Comparison of ENCODE assay signal across 15 mouse cellular contexts in genomic region chr2:154566641-154567040, GRCm38 (mm10). TPM values are rescaled to one million over a fixed set of nuclear protein-coding genes. Genes with fewer than 3 reads are reported as not detected.
DNase-seq lines count a peak whose midpoint lies in the region; ATAC-seq lines count a peak whose summit lies in the region.
"Had no signal": no experiment of that assay in that cellular context is flagged by ENCODE, and none has a peak within 500 bp of the region (broad histone marks: within the 10 kb centered on the region; RNA-seq: fewer than 3 reads in every experiment).

No protein-coding gene starts in this region.

- intact Hi-C loops in heart, postnatal 14 days (cut with DNase I) = no loop called here

- H3K36me3 ChIP-seq in heart, embryonic 10.5 days = peaks cover 25% of the 10 kb centered on the region
- peaks cover 9% of the 10 kb centered on the region for H3K36me3 ChIP-seq in neural tube, embryonic 11.5 days (ENCODE audit: control insufficient read depth, insufficient read depth, low read length)
- no peaks in the 10 kb centered on the region for H3K36me3 ChIP-seq in neural tube, embryonic 15.5 days

- no peak for DNase-seq in heart, embryonic 10.5 days (ENCODE audit: low spot score)
- DNase-seq in heart, postnatal 14 days = no peak
- DNase-seq in neural tube, embryonic 11.5 days (ENCODE audit: low spot score) = no peak
- peak; percentile 56 to 65 for DNase-seq in kidney, postnatal 36 days
- no peak for DNase-seq in ovary, postnatal 10 days (ENCODE audit: low spot score)
- DNase-seq in adrenal gland, adult 18-20 months (ENCODE audit: low spot score in 2 of 2) = no peak
- DNase-seq in urinary bladder, postnatal 14 days (ENCODE audit: low spot score) = no peak
- DNase-seq: layer of hippocampus, postnatal 36 days; retina, postnatal 1 day had no signal

- 0 out of 2 replicates have a peak overlapping the region, but pooled peaks have one; percentile 22 for H3K27ac ChIP-seq in heart, embryonic 10.5 days
- 0 out of 2 replicates have a peak overlapping the region, but pooled peaks have one; percentile 5 for H3K27ac ChIP-seq in neural tube, embryonic 11.5 days (ENCODE audit: low read depth, low read length)
- no peak overlapping the region for H3K27ac ChIP-seq in neural tube, embryonic 15.5 days (replicated peaks)

- H3K27me3 ChIP-seq in heart, embryonic 10.5 days (ENCODE audit: insufficient read depth, poor library complexity, severe bottlenecking) = no peaks in the 10 kb centered on the region
- no peaks in the 10 kb centered on the region for H3K27me3 ChIP-seq in neural tube, embryonic 11.5 days (ENCODE audit: control insufficient read depth, insufficient read depth, low read length)
- no peaks in the 10 kb centered on the region for H3K27me3 ChIP-seq in neural tube, embryonic 15.5 days (replicated peaks)
- H3K27me3 ChIP-seq: Patski had no signal

- ATAC-seq in neural tube, embryonic 11.5 days (ENCODE audit: insufficient read depth, low FRiP score, low TSS enrichment) = no peak
- ATAC-seq in neural tube, embryonic 15.5 days (ENCODE audit: low FRiP score) = no peak
- ATAC-seq: Patski had no signal

- peak overlapping the region; percentile 5; the same call in 1 of the 2 replicates for H3K9ac ChIP-seq in neural tube, embryonic 11.5 days (ENCODE audit: low read length)
- no peak overlapping the region for H3K9ac ChIP-seq in neural tube, embryonic 15.5 days (replicated peaks)

- WGBS in heart, embryonic 10.5 days = 68% methylated on average over 8 of the region's 8 CpGs
- 51% methylated on average over 8 of the region's 8 CpGs for WGBS in neural tube, embryonic 11.5 days
- WGBS in neural tube, embryonic 15.5 days = 37% methylated on average over 8 of the region's 8 CpGs

- peak overlapping the region; percentile 76; the same call in 1 of the 2 replicates for H3K4me2 ChIP-seq in neural tube, embryonic 11.5 days (ENCODE audit: low read depth)
- no peak overlapping the region for H3K4me2 ChIP-seq in neural tube, embryonic 15.5 days

- peaks cover 47% of the 10 kb centered on the region for H3K4me1 ChIP-seq in heart, embryonic 10.5 days
- peaks cover 27% of the 10 kb centered on the region for H3K4me1 ChIP-seq in neural tube, embryonic 11.5 days (ENCODE audit: control insufficient read depth, insufficient read depth, low read length)
- H3K4me1 ChIP-seq in neural tube, embryonic 15.5 days = peaks cover 26% of the 10 kb centered on the region

- H3K9me3 ChIP-seq in heart, embryonic 10.5 days = no peaks in the 10 kb centered on the region
- H3K9me3 ChIP-seq in neural tube, embryonic 11.5 days (ENCODE audit: control insufficient read depth, low read length) = no peaks in the 10 kb centered on the region
- no peaks in the 10 kb centered on the region for H3K9me3 ChIP-seq in neural tube, embryonic 15.5 days (replicated peaks)

- no peak overlapping the region for H3K4me3 ChIP-seq in heart, embryonic 10.5 days
- no peak overlapping the region for H3K4me3 ChIP-seq in neural tube, embryonic 11.5 days (ENCODE audit: low read depth, low read length)
- no peak overlapping the region for H3K4me3 ChIP-seq in neural tube, embryonic 15.5 days (replicated peaks)

RNA-seq across cellular contexts. Expression of gene E2f1, which starts 3.1 kb away (rescaled TPM):
- 18.0 and 18.6 TPM in 2 replicates for polyA plus RNA-seq in heart, embryonic 10.5 days (2016; fragmentation: Nextera tagmentation; extraction: Ambion mirVana)
- 1 to 10 TPM; 2.2 to 4.3 TPM for total RNA-seq in heart, postnatal 14 days (2021)
- polyA plus RNA-seq in neural tube, embryonic 11.5 days (2014; fragmentation: Nextera tagmentation; extraction: Ambion mirVana) = 13.1 and 13.9 TPM in 2 replicates
- 3.4 and 7.4 TPM in 2 replicates for polyA plus RNA-seq in neural tube, embryonic 15.5 days (2015; fragmentation: Nextera tagmentation; extraction: Ambion mirVana)
- total RNA-seq in adrenal gland, adult 18-20 months (2021) = 1 to 10 TPM; 7.5 to 8.9 TPM

RNA-seq across cellular contexts. Expression of gene Necab3, which starts 8.0 kb away (rescaled TPM):
- polyA plus RNA-seq in heart, embryonic 10.5 days (2016; fragmentation: Nextera tagmentation; extraction: Ambion mirVana) = 0.94 and 1.6 TPM in 2 replicates
- 1 to 10 TPM in 1 of 2 experiments, under 1 TPM in 1; 0.90 to 1.2 TPM for total RNA-seq in heart, postnatal 14 days (2021)
- polyA plus RNA-seq in neural tube, embryonic 11.5 days (2014; fragmentation: Nextera tagmentation; extraction: Ambion mirVana) = 9.2 and 10.4 TPM in 2 replicates
- 16.0 and 19.6 TPM in 2 replicates for polyA plus RNA-seq in neural tube, embryonic 15.5 days (2015; fragmentation: Nextera tagmentation; extraction: Ambion mirVana)
- total RNA-seq in adrenal gland, adult 18-20 months (2021) = 1 to 10 TPM in 1 of 2 experiments, under 1 TPM in 1; 0.86 to 1.6 TPM

RNA-seq across cellular contexts. Expression of gene Actl10, which starts 15.1 kb away (rescaled TPM):
- 0.31 and 0.43 TPM in 2 replicates for polyA plus RNA-seq in heart, embryonic 10.5 days (2016; fragmentation: Nextera tagmentation; extraction: Ambion mirVana)
- total RNA-seq in heart, postnatal 14 days (2021) = not detected
- 0.20 and 0.42 TPM in 2 replicates for polyA plus RNA-seq in neural tube, embryonic 11.5 days (2014; fragmentation: Nextera tagmentation; extraction: Ambion mirVana)
- polyA plus RNA-seq in neural tube, embryonic 15.5 days (2015; fragmentation: Nextera tagmentation; extraction: Ambion mirVana) = 0.31 and 0.63 TPM in 2 replicates
- under 1 TPM in 1 of 2 experiments, not detected in 1; 0.19 TPM for total RNA-seq in adrenal gland, adult 18-20 months (2021)
- total RNA-seq: common myeloid progenitor, adult 5-6 weeks; layer of hippocampus, postnatal 36 days; megakaryocyte-erythroid progenitor cell, adult 5-6 weeks had no signal
- polyA plus RNA-seq: heart, postnatal 0 days; Patski; stomach, embryonic 14.5 days had no signal

RNA-seq across cellular contexts. Expression of gene 1700003F12Rik, which starts 19.8 kb away (rescaled TPM):
- polyA plus RNA-seq in heart, embryonic 10.5 days (2016; fragmentation: Nextera tagmentation; extraction: Ambion mirVana) = 1.2 and 1.5 TPM in 2 replicates
- under 1 TPM in 1 of 2 experiments, not detected in 1; 0.43 TPM for total RNA-seq in heart, postnatal 14 days (2021)
- 1.5 and 2.6 TPM in 2 replicates for polyA plus RNA-seq in neural tube, embryonic 11.5 days (2014; fragmentation: Nextera tagmentation; extraction: Ambion mirVana)
- polyA plus RNA-seq in neural tube, embryonic 15.5 days (2015; fragmentation: Nextera tagmentation; extraction: Ambion mirVana) = 1.3 and 1.9 TPM in 2 replicates
- total RNA-seq in adrenal gland, adult 18-20 months (2021) = under 1 TPM in 1 of 2 experiments, not detected in 1; 0.46 TPM
- total RNA-seq: common myeloid progenitor, adult 5-6 weeks; megakaryocyte-erythroid progenitor cell, adult 5-6 weeks had no signal

RNA-seq across cellular contexts. Expression of gene Pxmp4, which starts 36.9 kb away (rescaled TPM):
- polyA plus RNA-seq in heart, embryonic 10.5 days (2016; fragmentation: Nextera tagmentation; extraction: Ambion mirVana) = 19.9 and 21.5 TPM in 2 replicates
- total RNA-seq in heart, postnatal 14 days (2021) = 10 to 100 TPM; 23.8 to 28.5 TPM
- 14.5 and 15.1 TPM in 2 replicates for polyA plus RNA-seq in neural tube, embryonic 11.5 days (2014; fragmentation: Nextera tagmentation; extraction: Ambion mirVana)
- 18.1 and 22.9 TPM in 2 replicates for polyA plus RNA-seq in neural tube, embryonic 15.5 days (2015; fragmentation: Nextera tagmentation; extraction: Ambion mirVana)
- total RNA-seq in adrenal gland, adult 18-20 months (2021) = 10 to 100 TPM; 30.1 to 33.9 TPM

Comparison
In these comparisons a context has a peak if more than half of its experiments do, and no peak if none do; other contexts are left out.
1. DNase-seq: peak in kidney, postnatal 36 days (2 of 2); none in heart, embryonic 10.5 days (single experiment), heart, postnatal 14 days (0 of 2), neural tube, embryonic 11.5 days (single experiment), ovary, postnatal 10 days (single experiment), adrenal gland, adult 18-20 months (0 of 2) and urinary bladder, postnatal 14 days (single experiment).